Mouse (Mus musculus): ENCODE measurements around the gene Wdr11.

- TF ChIP-seq CTCF (conservative IDR thresholded peaks at IDR 0.05; ENCODE audit: low read length) (no peak), POU5F1 (IDR thresholded peaks at IDR 0.05; ENCODE audit: borderline replicate concordance, low read length) (no peak), NANOG (IDR thresholded peaks at IDR 0.05; ENCODE audit: borderline replicate concordance, low read length) (no peak)
These were observed 72.3 kb downstream of the Wdr11 start for GRCm38 (mm10) chr7:129663781-129664505.
